Mouse (Mus musculus): ENCODE results near the gene Rnf31.
A peak's percentile ranks its signal among the peaks of the same experiment; 100 is the strongest.

Gene Rnf31

DNA sequence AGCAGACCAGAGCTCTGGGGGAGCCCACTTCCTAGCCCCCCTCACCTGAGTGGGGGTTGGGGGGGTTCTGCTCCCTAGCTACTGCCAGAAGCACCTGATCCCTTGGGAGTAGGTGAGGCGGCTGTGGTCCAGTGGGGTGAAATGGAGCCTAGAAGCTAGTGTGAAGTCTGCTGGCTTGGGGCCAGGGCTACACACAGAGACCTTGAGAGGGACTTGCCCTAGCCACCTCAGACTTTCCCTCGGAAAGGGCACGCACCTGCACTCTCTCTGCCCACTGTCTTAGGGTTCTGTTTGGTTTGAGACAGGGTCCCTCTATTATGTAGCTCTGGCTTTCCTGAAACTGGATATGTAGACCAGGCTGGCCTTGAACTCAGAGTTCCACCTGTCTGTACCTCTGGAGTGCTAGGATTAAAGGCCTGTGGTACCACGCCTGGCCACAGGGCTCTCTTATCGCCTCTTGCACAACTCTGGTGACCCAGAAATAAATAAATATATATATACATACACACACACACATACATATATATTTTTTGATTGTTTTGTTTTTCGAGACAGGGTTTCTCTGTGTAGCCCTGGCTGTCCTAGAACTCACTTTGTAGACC lies 12.7 kb upstream of the Rnf31 start:
- peak in 1 of 2 experiments; percentile 52 for DNase-seq

DNA sequence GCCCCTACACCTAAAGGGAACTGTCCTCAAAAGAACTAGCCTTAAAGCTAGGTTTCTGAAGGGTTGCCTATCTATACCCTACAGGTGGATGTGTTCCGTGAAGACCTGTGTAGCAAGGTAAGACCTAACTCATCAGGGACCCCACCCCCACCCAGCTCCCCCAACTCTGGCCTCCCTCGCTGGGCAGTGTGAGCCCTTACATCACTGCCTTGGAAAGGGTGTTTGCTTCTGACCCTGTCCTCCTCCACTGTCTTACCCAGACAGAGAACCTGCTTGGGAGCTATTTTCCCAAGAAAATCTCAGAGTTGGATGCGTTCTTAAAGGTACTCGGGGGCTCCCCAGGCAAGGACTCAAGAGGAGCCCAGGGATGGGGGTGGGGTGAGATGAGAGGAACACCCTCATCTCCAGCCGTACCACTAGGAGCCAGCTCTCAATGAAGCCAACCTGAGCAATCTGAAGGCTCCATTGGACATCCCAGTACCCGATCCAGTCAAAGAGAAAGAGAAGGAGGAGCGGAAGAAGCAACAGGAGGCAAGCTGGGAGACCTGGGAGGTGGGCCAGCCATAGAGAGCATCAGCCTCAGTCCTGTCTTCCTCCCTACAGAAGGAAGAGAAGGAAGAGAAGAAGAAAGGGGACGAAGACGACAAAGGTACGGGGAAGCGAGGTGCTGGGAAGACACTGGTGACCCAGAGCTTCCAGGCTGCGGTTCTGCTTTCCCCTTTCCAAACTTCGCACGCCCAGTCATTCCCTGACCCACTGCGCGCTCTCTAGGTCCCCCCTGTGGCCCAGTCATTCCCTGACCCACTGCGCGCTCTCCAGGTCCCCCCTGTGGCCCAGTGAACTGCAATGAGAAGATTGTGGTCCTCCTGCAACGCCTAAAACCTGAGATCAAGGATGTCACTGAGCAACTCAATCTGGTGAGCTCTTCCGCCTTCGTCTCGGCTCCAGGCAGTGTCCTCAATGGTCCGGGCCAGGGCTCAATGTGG lies 11.7 kb upstream of the Rnf31 start:
- no peak for DNase-seq

DNA sequence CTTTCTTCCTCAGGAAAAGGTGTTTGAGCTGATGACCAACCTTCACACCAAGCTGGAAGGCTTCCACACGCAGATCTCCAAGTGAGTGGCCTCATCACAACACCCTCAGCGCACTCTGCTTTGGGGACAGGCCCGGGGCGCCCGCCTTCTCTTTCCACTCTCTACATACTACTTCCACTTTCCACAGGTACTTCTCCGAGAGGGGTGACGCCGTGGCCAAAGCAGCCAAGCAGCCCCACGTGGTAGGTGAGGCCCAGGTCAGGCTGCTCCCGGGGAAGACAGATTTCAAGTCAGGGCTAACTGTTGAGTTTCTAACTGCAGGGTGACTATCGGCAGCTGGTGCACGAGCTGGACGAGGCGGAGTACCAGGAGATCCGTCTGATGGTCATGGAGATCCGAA lies 10.8 kb upstream of the Rnf31 start:
- no peak for DNase-seq

DNA sequence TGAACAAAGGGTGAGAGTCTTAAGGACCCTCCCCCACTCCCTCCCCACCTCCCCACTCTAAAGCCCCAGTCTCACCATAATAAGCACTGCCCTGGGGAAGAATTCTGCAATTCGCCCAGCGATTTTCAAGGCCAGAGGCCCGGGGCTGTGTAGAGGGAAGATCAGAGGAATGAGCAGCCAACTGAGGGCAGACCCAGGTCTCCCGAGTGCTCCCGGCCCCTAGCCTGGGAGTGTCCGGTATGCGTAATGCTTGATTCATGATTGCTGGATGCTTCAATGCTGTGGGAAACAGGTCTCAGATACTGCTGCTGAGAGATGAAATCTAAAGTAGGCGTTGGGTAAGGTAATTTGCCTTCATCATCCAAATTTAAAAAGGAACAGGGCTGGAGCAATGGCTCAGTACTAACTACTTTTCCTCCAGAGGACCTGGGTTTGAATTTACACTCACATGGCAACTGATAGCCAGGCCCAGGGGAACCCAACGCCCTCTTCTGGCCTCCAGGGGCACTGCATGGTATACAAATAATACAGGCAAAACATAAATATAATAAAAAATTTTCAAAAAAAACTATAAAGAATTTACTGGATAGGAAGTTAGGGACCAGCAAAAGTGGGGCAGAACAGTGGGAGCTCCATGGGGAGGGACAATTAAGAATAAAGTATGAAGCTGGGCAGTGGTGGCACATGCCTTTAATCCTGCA lies 9.4 kb upstream of the Rnf31 start:
- DNase-seq = no peak

DNA sequence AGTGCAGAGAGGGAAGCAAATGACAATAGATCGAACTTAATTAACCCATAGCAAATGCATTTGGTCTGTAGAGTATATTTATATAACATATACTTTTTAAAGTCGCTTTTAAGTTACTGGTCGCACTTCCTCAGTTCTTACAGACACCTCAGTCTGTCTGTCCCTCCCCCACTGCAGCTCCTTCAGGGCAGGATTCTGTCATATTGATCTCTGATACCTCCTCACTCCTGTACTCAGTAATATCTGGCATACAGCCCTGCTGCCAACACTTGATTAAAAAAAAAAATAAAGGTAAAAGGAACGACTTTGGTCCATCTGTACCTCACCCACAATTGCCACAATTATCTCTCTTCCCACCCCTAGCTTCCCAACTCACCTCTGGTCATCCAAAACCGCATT lies 7.2 kb upstream of the Rnf31 start:
- DNase-seq = no peak

DNA sequence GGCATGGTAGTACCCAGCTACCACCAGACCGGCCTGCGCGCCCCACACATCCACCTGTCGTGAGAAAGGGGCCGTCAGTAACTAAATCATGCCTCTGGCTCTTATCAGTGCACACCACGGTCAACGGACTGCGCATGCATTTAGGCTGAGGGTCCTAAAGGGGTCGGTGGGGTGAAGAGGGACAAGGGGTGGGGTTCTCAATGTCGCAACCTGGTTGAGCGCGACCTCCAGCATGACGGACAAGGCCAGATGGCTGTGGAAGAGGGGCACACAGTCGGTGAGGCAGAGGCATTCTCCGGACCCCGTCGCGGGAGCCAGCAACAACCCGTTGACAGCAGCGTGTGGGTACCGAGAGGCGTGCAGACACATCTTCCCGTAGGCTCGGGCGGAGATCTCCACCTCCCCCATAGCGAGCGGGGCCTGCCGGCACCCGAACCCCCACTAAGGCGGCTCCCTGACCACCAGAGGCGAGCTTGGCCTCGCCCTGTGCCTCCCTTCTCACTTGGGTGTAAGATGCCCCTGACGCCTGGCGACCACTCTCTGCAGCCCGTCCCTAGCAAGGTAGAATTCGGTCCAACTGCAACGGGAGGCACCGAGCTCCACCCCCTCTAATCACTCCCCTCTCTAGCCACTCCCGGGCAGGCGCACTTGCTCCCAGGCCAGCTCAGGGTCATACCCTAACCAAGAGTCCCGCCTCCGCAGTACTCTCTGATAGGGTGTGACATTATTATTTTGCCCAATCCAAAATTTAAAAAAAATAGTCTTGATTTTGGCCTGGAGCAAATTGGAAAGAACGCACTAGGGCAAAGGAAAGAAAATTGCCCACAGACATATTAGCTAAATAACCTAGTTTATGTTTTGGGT lies 6.6 kb upstream of the Rnf31 start, which contains the start of gene Emc9:
TSS of gene Emc9 (minus strand) at position 601 of the 864 bp plus-strand sequence.
- peak; percentile 76 to 78 for DNase-seq

DNA sequence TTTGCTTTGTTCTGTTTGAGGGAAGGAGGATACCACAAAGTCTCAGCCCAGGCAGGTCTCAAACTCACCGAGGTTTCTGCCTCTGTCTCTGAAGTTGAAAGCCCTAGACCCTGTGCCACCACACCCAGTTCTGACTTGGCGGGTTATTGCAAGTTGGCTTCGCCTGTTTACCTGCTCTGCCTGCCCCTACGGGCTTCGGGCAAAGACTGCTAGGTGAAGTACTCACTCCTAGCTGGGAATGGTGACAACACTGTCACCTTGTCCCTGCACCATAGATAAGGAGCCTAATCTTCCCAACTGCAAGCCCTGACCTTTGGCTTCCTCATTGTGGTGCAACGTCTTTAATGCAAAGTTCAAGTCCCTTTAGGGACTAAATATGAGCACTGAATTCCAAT lies 5.9 kb upstream of the Rnf31 start:
- no peak for DNase-seq

DNA sequence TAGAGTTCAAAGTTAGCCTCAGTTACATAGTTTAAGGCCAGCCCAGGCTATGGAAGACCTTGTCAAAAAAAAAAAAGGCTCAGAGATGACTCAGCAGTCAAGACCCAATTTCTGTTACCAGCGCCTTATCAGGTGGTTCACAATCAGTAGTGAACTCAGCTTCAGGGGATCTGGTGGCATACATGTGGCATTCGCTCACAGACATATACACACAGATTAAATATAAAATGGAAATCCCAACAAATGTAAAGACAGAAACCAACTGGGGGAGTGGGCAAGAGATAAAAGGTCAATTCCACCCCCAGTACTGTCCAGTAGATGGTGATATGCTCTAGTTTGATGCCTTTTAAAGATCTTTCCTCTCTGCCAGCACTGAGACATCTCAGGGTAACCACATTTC lies 5.4 kb upstream of the Rnf31 start:
- no peak for DNase-seq

DNA sequence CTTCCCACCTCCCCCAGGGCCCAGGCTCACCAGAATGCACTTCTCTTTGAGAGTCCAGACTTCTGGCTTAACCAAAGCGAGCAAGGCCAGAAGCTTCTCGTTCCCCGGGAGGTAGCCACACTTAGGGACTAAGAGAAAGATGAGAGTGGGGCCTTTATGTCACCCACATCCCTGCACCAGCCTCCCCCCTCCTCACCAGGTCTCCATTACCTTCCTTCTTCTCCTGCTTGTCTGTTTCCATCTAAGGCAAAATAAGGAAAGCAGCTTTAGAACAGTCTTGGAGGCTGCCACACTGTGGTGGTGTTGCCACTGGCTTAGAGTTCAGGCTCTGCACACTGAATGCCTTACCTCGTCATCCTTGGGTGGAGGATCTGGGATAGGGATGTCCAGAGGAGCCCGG lies 2.2 kb upstream of the Rnf31 start:
- no peak for DNase-seq

DNA sequence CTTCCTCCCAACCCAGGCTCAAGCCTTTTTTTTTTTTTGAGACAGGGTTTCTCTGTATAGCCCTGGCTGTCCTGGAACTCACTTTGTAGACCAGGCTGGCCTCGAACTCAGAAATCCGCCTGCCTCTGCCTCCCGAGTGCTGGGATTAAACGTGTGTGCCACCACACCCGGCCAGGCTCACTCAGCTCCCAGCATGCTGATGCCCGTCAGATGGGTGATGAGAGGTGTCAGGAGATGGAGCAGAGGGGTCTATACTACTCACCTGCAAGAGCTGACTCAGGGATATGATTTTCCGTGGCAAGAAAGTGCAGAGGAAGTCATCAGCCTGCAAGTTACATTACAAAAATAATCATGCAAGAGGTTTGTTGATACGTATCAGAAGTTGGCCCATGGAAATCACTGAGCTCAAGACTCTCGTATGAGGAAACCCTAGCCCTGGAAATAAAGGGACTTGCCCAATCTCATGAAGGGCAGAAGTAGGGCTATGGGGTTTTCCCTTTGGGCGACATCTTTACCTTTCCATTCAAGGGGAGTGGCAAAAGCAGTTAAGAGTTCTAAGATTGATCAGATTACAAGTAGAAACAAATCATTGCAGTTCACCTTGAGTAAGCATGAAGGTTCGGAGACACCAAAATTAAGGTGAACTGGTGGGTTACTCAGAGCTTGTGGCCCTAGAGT lies 1.6 kb upstream of the Rnf31 start:
- no peak for DNase-seq

DNA sequence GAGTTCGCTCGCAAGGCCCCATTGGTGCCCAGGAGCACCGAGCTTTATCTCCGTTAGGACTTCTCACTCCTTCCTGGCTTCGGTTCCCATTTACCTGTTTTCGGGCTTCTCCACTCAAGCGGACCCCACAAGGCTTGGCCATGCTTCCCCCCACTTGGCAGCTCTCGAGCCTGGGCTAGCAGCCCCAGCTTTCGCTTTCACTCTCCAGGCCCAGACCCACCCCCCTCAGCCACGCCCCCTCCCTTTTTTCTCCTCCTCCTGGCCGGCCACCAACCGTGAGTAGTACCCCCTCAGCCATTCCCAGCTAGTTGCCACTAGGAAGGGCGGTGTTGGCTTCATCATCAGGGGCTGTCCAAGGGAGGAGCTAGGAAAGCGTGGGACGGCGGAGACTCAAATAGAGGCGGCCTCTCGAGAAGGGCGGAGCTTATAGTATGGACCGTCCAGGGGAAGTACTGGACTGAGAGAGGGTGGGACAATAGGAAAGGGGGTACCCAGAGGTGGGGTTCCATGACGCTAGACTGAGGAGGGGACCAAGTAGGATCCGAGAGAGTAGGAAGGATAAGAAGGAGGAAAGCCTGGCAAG lies 669 bp upstream of the Rnf31 start, which contains the start of gene Psme2:
TSS of gene Psme2 (minus strand) at position 366 of the 583 bp plus-strand sequence.
- DNase-seq = peak; percentile 71 to 74

DNA sequence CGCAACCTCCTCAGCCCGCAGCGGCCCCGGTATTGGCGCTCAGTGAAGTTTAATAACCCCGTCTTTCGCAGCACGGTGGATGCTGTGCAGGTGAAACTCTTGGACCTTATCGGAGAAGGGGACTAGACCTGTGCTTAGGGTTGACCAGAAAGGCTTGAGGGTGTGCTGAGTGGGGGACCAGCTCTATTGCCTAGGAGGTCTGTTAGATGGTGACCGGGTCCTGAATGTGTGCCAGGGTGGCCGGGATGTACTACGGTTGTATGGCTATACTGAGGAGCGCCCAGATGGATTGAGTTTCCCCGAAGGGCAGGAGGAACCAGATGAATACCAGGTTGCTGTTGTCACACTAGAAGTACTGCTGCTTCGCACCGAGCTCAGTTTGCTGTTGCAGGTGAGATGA lies 718 bp downstream of the Rnf31 start:
- peak in 1 of 2 experiments; percentile 39 for DNase-seq

DNA sequence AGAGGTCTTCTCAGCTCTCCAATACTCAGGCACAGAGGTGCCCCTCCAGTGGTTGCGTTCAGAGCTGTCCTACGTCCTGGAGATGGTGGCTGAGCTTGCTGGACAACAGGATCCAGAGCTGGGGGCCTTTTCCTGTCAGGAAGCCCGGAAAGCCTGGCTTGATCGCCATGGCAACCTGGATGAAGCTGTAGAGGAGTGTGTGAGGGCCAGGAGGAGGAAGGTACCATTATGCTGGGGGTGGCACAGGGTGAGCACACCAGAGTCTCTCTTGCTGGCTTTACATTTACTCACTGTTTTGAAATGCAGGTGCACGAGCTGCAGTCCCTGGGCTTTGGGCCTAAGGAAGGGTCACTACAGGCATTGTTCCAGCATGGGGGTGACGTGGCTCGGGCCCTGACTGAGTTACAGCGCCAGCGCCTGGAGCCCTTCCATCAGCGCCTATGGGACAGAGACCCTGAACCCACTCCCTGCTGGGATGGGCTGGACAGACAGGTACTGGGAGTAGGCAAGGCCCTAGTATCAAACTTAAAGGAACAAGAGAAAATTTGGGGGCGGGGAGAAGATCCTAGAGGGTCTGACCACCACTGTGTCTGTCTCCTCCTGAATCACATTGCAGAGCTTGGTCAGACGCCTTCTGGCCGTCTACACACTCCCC lies 4.7 kb downstream of the Rnf31 start:
- DNase-seq = no peak

DNA sequence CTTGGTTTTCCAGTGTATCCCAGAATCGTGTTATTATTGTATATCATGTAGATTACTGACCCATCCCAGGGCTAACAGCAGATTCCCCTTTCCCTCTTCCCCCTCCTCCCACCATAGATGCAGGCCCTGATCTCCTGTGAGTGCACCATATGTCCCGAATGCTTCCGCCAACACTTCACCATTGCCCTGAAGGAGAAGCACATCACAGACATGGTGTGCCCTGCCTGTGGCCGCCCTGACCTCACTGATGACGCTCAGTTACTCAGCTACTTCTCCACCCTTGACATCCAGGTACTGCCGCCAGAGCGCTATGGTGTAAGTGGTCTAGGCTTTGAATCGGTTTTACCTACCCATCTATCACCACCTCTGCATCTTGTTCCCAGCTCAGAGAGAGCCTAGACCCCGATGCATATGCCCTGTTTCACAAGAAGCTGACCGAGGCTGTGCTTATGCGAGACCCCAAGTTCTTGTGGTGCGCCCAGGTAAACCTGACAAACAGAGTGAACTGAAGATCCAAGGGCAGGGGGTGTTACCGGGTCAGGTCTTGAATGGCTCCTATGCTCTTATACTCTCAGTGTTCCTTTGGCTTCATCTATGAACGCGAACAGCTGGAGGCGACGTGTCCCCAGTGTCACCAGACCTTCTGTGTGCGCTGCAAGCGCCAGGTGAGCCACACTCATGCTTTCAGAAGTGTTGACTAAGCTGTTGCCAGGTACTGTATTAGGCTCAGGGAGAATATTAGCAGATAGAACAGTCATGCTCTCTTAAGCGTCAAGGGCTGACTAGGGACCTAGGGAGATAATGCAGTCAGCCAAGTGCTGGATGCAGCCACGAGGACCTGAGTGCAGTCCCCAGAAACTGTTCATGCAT lies 7.2 kb downstream of the Rnf31 start:
- no peak for DNase-seq

DNA sequence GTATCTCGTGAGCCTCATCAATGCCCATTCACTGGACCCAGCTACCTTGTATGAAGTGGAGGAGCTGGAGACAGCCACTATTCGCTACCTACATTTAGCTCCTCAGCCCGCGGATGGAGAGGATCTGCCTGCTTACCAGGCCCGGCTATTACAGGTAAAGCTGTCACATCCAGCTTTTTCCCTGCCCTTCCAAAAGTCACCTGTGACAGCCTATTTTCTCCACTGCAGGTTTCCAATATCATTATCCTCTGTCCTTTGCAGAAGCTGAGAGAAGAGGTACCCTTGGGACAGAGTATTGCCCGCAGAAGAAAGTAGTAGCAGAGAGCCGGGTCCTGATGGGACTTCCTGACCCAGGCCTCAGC lies 11.7 kb downstream of the Rnf31 start, which contains the start of gene Irf9:
TSS of gene Irf9 (plus strand) at position 301 of the 362 bp plus-strand sequence.
- DNase-seq = no peak

DNA sequence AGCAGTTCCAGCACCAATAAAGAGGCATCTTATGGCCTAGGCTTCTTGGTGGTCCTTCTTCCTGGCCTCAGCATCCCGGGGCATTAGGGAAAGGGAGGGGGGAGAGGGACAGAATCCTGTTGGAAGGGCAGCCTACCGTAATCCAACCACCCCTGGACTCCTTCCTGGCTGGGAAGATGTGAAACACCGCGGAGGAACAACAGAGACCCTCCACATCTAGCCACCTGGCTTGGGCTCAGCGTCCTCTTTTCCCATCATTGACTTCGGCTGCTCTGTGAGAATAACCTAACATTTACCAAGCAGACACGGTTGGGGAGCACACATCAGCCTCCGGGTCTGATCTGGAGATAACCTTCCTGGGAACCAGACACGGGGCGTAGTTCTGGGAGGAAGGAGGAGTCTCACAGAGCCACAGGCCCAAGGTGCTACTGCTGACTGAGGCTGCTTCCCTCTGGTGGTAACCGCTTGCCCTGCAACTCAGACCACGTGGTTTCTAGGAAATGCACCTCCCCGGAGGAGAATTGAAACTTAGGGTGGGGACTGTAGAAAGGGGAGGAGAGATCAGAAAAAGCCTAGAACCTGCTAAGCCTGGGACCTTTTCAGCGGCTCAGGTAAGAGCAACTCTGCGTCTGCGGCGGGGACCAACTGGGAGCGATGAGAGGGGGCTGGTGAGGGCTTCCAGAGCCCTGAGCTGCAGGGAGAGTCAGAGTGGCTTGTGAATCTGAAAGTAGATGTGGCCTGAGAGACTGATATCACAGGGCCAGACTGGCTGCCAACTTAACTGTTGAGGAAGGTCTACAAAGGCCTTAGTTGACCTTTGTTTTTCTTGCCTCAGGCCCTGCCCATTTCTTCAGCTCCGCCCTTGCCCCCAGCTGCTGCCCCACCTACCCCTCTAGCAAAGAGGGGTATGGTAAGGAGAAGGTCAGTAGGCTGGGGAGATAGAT lies 12.4 kb downstream of the Rnf31 start:
- DNase-seq = peak; percentile 84 to 87

DNA sequence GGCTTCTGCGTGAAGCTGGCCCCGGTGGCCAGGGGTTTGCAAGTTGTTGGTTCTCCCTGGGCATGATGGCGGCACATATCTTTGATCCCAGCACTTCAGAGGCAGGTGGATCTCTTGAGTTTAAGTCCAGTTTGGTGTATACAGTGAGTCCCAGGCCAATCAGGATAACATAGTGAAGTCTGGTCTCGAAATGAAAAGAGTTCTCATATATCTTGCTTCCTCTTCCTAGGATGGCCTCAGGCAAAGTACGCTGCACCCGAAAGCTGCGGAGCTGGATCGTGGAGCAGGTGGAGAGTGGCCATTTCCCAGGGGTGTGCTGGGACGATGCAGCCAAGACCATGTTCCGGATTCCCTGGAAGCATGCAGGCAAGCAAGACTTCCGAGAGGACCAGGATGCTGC lies 13.3 kb downstream of the Rnf31 start:
- no peak for DNase-seq

DNA sequence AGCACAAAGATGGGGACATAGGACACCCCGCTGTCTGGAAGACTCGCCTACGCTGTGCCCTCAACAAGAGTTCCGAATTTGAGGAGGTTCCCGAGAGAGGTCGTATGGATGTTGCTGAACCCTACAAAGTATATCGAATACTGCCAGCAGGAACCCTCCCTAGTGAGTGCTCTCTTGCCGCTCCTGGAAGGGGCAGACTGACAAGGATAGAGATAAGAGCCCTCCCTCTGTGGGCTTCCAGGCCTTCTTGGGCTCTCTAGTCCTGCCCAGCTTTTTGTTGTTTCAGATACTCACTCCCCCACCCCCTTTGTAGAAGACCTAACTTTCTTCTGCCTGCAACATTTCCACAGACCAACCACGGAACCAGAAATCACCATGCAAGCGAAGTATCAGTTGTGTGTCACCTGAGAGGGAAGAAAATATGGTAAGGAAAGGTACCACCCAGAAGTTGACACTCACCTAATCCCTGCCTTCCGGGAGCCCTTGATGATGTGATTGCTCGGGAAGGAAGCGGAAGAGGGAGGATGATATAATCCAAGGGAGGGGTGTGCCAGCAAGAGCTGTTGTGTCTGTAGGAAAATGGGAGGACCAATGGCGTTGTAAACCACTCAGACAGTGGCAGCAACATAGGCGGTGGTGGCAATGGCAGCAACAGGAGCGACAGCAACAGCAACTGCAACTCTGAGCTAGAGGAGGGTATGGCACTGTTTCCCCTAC lies 14.4 kb downstream of the Rnf31 start:
- no peak for DNase-seq

All from cerebellum, postnatal 36 days (tissue).